Mouse (Mus musculus) ES-Bruce4 (cell line): ENCODE results near the gene Cul5.

Source experiments
- CTCF ChIP-seq: IDR thresholded peaks from one replicate; pipeline ENCODE4 v1.8.1; 2011; ENCODE audit warnings: low read depth, low read length
- EP300 ChIP-seq: IDR thresholded peaks from 2 replicates; pipeline ENCODE4 v1.6.1; 2011; ENCODE audit warnings: low read depth, low read length; ENCODE audit not compliant: insufficient read depth

DNA sequence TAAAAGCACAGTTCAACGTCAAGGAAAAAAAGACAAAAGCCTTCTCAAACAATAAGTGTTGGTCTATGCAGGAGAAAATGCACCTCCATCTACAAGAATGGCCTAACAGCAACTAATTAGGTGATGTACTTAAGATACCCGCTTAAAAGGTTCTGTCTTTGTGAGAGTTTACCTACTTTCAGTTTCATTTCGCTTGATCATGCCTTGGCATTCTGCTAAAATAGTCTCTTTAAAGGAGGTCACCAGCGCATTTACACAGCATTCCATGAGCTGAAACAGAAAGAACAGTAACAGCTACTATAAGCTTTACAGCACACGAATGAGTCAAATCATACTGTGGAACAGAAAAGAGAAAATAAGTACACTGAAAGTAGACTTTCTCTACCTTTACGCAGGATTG, 35.0 kb downstream of the Cul5 start:
- TF ChIP-seq EP300 (no peak), CTCF (no peak)
